Mouse (Mus musculus) gonadal fat pad, adult 2 months (tissue): ENCODE data around the gene Bloc1s5. TPM values are rescaled to one million over a fixed set of nuclear protein-coding genes. Genes with fewer than 3 reads are reported as not detected.
"Not testable (repeated sequence)": the region's sequence is repeated elsewhere in the genome, so short reads cannot be mapped to it uniquely, and the experiment has no call there.

Source experiments
- DNase-seq: peaks from one replicate; pipeline ENCODE4 v3.0.0-alpha.2; 2012; ENCODE audit warnings: low read depth
- polyA plus RNA-seq: library from polyadenylated mRNA; depleted of rRNA; stranded (reverse); fragments of >200 nt; gene quantifications from 2 replicates; pipeline ENCODE4 v1.2.3, GENCODE M21; 2012

The Bloc1s5 gene
- polyA plus RNA-seq, 1 experiment, result 7.7 TPM

- not testable (repeated sequence) for DNase-seq
These were observed 16.8 kb downstream of the Bloc1s5 start for GRCm38 (mm10) chr13:38618001-38618630.

- no peak for DNase-seq
These were observed 18.0 kb downstream of the Bloc1s5 start for GRCm38 (mm10) chr13:38616887-38617286.

GRCm38 (mm10) chr13:38615656-38616055 is 19.3 kb downstream of the Bloc1s5 start:
- DNase-seq, result no peak

DNA sequence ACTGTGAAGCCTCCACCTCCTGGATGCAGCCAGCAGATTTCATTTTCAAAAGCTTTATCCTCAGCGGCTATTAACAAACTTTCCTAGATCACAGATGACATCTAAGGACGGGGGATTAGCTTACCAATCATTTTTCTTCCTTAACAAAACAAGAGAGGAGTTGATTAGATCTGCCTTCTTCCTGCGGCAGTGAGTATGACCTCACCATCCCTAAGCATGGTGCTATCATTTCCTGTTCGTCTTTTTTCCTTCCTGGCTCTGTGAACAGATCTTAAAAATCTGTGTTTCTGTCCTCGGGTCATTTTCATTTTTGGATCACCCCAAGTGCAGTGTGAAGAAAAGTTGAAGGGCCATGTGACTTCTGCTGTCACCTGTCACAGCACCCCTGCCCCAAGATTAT is 20.6 kb downstream of the Bloc1s5 start:
- no peak for DNase-seq

DNA sequence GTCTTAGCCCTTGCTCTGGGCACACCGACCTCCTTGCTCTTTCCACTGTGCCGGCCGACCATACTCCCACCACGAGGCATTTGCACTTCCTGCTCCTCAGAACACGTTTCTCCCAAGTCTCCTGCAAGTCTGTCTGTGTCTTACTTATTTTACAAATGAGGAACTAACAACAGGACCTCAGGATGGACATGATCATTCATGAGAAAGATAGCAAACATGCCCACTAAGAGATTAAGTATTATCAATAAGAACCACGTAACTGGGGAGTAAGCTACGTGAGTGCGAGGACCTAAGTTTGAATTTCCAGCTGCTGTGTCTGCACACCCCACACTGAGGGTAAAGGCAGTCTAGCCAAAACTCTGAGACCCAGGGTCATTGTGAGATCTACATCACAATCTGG is 21.3 kb downstream of the Bloc1s5 start:
- no peak for DNase-seq

- DNase-seq, result no peak
These were observed 22.3 kb downstream of the Bloc1s5 start for GRCm38 (mm10) chr13:38612608-38613007.

- no peak for DNase-seq
These were observed 22.7 kb downstream of the Bloc1s5 start for GRCm38 (mm10) chr13:38612179-38612578.

- DNase-seq, result no peak
These were observed 24.6 kb downstream of the Bloc1s5 start for GRCm38 (mm10) chr13:38610336-38610735.

GRCm38 (mm10) chr13:38607130-38607529 is 27.8 kb downstream of the Bloc1s5 start:
- no peak for DNase-seq

DNA sequence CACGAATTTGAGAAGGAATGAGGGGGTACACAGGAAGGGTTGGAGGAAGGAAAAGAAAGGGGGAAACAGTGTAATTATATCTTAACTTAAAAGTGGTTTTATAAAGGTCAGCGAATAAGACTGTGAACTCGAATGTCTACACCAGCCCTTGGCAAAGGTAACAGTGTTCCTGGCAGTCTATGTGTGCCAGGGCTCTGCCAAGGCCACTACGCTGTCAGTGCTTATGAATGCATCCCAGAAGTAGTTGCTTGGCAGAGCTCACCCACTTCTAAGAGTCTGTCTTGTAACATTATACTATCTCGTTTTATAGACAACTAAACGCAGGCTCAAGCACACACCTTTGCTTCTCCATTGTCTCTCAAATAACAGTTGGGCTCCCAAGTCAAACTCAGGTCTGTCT is 29.6 kb downstream of the Bloc1s5 start:
- DNase-seq, result no peak

GRCm38 (mm10) chr13:38602966-38603365 is 31.9 kb downstream of the Bloc1s5 start:
- no peak for DNase-seq

DNA sequence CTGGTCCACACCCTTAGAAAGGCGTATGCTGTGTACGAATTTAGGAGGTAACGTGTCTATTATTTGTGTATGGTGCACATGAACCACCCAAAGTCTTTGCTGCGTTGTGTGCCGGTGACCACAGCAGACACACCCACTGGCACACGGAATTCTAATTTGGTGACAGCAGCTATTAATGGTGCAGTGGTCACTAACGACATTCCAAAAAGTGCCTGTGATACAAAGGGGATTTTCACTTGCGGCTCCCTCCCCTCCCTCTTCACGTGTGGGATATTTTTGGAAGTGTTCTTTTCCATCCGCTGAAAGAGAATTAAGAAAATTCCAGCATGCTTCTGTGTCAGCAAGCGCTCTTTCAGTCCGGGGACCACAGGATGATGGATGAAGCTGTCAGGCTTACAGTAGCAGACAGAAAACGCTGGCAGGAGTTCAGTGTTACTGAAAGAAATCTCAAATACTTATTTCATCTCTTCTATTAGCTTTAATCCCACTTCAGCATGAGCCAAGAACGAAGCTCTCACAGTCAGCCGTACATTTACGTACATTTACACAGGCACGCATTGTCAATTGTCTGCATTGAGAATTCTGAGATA is 32.6 kb downstream of the Bloc1s5 start:
- DNase-seq, result no peak

GRCm38 (mm10) chr13:38600811-38601210 is 34.1 kb downstream of the Bloc1s5 start:
- no peak for DNase-seq

DNA sequence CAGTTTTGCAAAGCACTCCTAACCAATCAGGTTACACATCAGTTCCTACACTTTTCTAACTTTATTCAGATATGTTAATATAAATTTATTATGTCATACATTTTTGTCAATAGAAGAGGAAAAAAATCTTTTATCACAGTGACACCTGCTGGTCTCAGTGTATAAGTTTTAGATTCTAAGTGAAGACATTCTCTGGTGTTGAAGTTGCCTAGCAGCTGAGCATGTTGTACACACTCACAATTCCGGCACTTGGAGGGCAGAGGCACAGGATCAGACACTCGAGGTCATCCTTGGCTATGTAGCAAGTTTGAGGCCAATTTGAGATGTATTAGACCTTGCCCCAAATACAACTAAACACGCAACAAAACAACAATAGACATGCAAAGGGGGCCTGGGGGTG is 37.8 kb downstream of the Bloc1s5 start:
- no peak for DNase-seq

- no peak for DNase-seq
These were observed 38.4 kb downstream of the Bloc1s5 start for GRCm38 (mm10) chr13:38596461-38596860.

DNA sequence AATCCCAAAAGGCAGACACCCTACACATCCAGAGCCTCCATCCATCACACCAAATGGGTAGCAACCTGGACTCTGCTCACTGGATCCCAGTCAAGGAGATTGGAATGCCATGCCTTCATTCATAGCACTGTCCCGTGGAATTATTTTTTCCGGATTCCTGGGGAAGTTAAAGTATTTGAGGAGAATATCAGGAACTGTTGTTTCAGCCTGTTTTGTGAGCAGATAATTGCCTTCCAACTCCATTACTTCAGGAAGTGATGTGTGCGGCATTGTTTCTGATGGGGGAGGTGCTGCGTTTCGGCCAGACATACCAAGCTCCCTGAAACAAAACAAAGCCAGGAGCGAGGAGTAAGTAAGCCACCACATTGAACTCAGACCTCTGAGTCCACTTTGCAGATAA is 41.8 kb downstream of the Bloc1s5 start:
- DNase-seq, result no peak

DNA sequence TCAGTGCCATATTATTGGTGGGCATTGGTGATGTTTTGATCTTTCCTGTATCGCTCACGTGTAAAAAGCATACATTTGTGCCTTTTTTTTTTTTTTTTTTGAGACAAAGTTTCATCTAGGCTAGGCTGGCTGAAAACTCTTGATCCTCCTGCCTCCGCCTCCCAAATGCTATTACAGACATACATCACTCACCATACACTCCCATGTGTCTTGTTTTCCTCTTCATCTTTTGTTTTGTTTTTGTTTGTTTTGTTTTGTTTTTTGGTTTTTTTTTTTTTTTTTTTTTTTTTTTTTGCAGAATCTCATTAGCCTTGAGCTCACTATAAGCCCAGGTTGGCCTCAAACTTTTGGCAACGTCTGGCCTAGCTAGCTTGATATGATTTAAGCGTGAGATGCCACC is 47.6 kb downstream of the Bloc1s5 start:
- no peak for DNase-seq

DNA sequence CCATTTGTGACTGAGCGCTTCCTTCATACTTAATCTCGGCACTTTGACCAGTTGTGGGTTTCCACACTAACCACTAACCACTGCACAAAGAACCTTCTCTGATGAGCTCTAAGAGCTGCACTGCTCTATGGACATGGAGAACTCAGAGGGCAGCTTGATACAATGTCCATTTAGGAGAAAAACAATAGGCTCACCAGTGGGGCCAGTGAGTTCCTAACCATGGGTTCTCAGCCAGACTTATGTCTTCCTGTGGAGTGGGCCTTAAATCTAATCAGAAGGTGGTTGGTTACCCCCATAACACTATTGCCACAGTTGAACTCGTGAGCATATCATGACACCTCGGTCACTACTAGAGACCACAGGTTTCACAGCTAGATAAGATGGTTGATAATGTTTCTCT is 48.5 kb downstream of the Bloc1s5 start:
- no peak for DNase-seq

DNA sequence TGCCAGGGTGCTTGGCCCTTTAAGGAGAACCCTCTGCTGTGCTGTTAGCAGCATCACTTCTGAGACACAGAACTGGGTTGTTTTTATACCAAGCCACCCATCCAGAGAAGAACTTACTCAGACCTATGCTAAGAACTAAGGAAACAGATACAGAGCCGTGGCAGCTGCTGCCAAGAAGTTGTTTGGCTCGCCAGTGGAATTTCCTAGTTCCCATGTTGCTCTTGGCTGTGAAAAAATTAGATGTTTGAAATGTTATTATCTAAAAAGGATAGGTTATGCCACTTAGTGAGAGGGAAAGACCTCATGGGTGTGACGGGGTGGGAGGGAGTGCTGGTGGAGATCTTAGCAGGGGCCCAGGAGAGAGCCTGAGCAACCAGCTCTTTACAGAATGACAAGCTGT is 52.1 kb downstream of the Bloc1s5 start:
- DNase-seq, result no peak

DNA sequence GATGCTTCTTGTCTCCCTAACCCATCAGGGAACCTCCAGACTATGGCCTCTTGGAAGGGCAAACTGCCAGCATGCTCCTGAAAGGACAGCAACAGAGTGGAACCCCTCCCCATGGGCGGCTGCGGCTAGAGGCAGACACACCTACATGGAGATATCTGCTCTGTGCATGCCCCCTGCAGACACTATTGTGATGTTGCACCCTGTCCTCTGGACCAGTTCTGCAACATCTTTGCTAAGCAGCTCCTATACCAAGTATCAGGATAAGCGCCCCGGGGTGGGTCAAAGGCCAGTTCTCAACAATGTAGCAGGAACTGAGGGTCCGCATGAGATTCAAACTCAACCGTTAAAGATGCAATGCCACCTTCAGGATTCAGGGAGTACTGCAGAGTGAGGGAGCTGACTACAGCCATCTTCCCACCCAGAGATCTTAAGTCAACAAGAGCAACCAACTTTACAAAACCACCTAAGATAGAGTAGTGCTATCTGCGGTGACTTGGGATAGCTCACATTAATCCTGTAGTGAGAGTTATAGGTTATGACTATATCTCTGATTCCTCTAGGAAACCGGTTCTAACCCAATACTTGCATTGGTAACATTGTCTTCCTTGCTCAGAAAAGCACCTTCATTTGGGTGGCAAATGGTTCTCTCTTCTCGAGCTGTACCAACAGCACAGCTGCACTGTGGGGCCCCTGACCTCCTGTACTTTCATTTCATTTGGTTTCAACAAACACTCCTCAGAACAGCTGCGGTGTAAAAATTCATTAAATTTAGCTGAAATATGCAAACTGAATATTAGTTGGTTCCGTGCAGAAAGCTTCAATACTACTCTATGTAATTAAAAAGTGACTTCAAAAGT is 54.1 kb downstream of the Bloc1s5 start:
- no peak for DNase-seq

- DNase-seq, result no peak
These were observed 54.8 kb downstream of the Bloc1s5 start for GRCm38 (mm10) chr13:38579971-38580600.

DNA sequence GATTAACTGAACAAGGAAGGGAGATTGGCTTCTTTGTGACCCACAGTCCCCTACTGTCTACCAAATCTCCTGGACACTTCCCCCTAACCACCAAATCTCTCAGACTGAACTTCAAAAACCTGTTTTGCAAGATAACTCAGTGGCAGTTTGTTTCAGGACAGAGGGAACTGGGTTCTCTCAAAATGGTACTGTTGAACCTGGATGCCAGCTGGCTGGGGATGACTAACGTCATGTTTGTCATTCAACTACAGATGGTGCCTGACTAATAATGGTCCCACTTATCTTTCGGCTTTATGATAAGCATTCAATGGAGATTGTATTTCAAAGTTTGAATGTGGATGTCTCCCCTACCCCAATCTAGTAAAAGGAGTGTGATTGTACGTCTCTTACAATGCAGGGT is 60.2 kb downstream of the Bloc1s5 start:
- no peak for DNase-seq

- DNase-seq, result no peak
These were observed 61.6 kb downstream of the Bloc1s5 start for GRCm38 (mm10) chr13:38573281-38573680.
